Mouse (Mus musculus) limb, embryonic 10.5 days (tissue): ENCODE results near the gene Insm2. TPM values are rescaled to one million over a fixed set of nuclear protein-coding genes. Genes with fewer than 3 reads are reported as not detected.
"Not testable (repeated sequence)": the region's sequence is repeated elsewhere in the genome, so short reads cannot be mapped to it uniquely, and the experiment has no call there.

Experiments used
- DNase-seq: peaks from one replicate; pipeline ENCODE4 v3.0.0-alpha.2; 2017; ENCODE audit warnings: low spot score
- H3K27ac ChIP-seq: fragments of 300-500 bp; sonication (generic); 2 replicates; pipeline ENCODE4 v1.5.1; 2016; ENCODE audit warnings: mild to moderate bottlenecking
- H3K27me3 ChIP-seq: fragments of 300-500 bp; sonication (generic); 2 replicates; pipeline ENCODE4 v1.6.1; 2016; ENCODE audit warnings: low read depth, mild to moderate bottlenecking; ENCODE audit not compliant: poor library complexity, severe bottlenecking
- H3K36me3 ChIP-seq: fragments of 300-500 bp; sonication (generic); 2 replicates; pipeline ENCODE4 v1.6.1; 2016; ENCODE audit warnings: mild to moderate bottlenecking, moderate library complexity
- H3K4me1 ChIP-seq: fragments of 300-500 bp; sonication (generic); 2 replicates; pipeline ENCODE4 v1.6.1; 2016
- H3K4me3 ChIP-seq: fragments of 300-500 bp; sonication (generic); 2 replicates; pipeline ENCODE4 v1.5.1; 2016; ENCODE audit warnings: mild to moderate bottlenecking, moderate library complexity
- H3K9me3 ChIP-seq: fragments of 300-500 bp; sonication (generic); replicated peaks from 2 replicates; pipeline ENCODE4 v1.6.1; 2016; ENCODE audit warnings: mild to moderate bottlenecking
- WGBS: fragments of 180-500 bp; shearing (Covaris S2); methylation state at CpG from one replicate; pipeline ENCODE4 v1.1.7; 2016; 5-methylcytosine and 5-hydroxymethylcytosine counted together
- polyA plus RNA-seq: library from polyadenylated mRNA; unstranded; fragments of >200 nt; fragmentation: Nextera tagmentation; extraction: Ambion mirVana; gene quantifications from 2 replicates; pipeline ENCODE4 v1.2.1, GENCODE M21; 2016

Gene Insm2
- polyA plus RNA-seq: 0.05 TPM in 1 of 2 replicates, not detected in the other

GRCm38 (mm10) chr12:55598887-55599561 is at the start of gene Insm2:
Insm2 (plus strand) TSS chr12:55599427.
- peaks cover 73% of the 10 kb centered on the region for H3K27me3 ChIP-seq
- H3K9me3 ChIP-seq: no peaks in the 10 kb centered on the region
- no peaks in the 10 kb centered on the region for H3K36me3 ChIP-seq
- H3K27ac ChIP-seq: no peak within 1 kb of the TSS
- H3K4me1 ChIP-seq: peaks cover 24% of the 10 kb centered on the region
- H3K4me3 ChIP-seq: peak within 1 kb of the TSS; percentile 52
- under 1% methylated on average over 77 of the region's 77 CpGs for WGBS
- DNase-seq: peak; percentile 55

DNA sequence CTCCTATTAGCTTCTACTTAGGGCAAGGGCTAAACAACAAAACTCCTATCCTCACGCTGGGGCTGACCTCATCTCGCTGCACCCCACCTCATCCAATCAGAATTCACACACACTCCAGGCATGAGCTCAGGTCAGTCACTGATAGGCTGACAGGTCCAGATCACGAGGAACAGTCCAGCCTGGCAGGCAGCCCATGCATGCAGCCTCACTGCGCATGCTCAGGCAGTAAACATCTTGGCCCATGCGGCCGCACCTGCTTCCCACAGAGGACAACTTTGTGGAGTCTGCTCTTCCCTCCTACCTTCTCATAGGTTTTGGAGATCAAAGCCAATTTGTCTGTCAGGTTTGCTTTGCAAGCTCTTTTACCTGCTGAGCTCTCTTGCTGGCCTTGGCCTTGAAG is 44.3 kb upstream of the Insm2 start:
- not testable (repeated sequence) for H3K4me1 ChIP-seq

GRCm38 (mm10) chr12:55557866-55558265 is 41.4 kb upstream of the Insm2 start:
- H3K27me3 ChIP-seq: no peaks in the 10 kb centered on the region
- no peak overlapping the region for H3K4me3 ChIP-seq
- 85% methylated on average over 6 of the region's 6 CpGs for WGBS
- no peak overlapping the region for H3K27ac ChIP-seq
- DNase-seq: no peak
- peaks cover 8% of the 10 kb centered on the region; the same call in 1 of the 2 replicates for H3K4me1 ChIP-seq
- H3K9me3 ChIP-seq: no peaks in the 10 kb centered on the region
- H3K36me3 ChIP-seq: no peaks in the 10 kb centered on the region

More for the DNA sequence above, 44.3 kb upstream of the Insm2 start:
- not testable (repeated sequence) for DNase-seq, H3K9me3 ChIP-seq, H3K4me3 ChIP-seq, H3K27ac ChIP-seq, H3K36me3 ChIP-seq, H3K27me3 ChIP-seq
- WGBS: 83% methylated on average over 6 of the region's 6 CpGs

DNA sequence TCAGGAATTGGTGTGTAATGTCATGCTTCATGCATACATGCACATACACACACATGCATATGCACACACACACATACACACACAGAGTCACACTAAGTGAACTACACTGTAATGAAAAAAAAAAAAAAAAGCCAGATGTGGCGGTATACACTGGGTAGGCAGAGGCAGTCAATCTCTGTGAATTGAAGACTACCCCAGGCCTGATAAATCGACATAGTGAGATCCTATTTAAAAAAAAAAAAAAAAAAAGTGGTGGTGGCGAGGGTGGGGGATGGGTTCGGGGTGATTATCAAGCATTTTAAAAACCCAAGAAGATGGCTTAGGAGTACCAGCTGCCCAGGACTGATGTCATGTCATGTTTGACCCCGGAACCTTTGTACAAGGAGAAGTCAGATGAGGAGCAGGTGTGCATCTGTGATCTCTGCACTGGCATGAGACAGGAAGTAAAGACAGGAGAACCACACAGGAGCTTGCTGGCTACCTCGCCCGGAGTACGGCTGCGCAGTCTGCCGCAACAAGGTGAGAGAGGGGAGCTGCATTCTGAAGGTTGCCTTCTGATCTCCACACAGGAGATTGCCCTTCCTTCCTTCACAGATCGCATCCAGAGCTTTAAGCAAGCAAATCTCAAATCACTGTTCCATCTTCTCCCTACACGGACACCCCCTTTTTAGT is 39.9 kb upstream of the Insm2 start:
- 91% methylated on average over 12 of the region's 12 CpGs for WGBS
- Histone ChIP-seq H3K9me3 (no peaks in the 10 kb centered on the region), H3K4me3 (no peak overlapping the region), H3K36me3 (no peaks in the 10 kb centered on the region), H3K27me3 (no peaks in the 10 kb centered on the region), H3K27ac (no peak overlapping the region), H3K4me1 (peaks cover 8% of the 10 kb centered on the region; the same call in 1 of the 2 replicates)
- DNase-seq: no peak

DNA sequence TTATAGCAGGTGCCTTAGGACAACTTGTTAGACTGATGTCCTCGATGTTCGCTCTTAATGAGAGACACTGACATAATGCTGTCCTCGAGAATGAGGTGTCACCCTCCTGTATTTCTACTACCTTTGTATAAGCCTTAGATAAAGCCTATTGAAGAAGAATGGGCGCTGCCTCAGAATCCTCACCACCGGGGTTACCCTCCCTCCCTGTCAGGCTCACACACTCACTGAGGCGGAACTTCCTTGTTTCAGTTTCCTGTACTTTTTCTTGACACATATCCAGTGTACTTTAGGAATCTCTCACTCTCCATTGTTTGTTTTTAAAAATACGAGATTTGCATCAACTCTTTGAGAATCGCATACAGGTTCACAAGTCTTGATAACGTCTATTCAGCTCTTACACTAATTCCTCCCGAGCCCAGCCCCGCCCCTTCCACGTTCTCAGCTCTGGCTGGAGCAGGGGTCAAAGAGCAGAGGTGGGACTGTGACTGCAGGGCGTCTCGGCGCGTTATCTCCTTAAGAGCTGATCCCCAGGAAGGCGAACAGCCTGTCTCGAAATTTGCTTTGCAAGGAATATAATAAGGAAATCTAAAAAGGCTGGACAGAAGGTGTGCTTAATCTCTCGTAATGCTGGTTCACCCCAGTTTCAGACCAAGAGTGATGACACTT is 39.1 kb upstream of the Insm2 start:
- no peaks in the 10 kb centered on the region for H3K9me3 ChIP-seq
- peaks cover 8% of the 10 kb centered on the region; the same call in 1 of the 2 replicates for H3K4me1 ChIP-seq
- H3K27ac ChIP-seq: no peak overlapping the region
- no peak for DNase-seq
- peak overlapping the region; percentile 44 for H3K4me3 ChIP-seq
- no peaks in the 10 kb centered on the region for H3K27me3 ChIP-seq
- 20% methylated on average over 19 of the region's 19 CpGs for WGBS
- no peaks in the 10 kb centered on the region for H3K36me3 ChIP-seq

GRCm38 (mm10) chr12:55563742-55564141 is 35.5 kb upstream of the Insm2 start:
- no peak for DNase-seq
- H3K9me3 ChIP-seq: no peaks in the 10 kb centered on the region
- no peak overlapping the region for H3K27ac ChIP-seq
- no peaks in the 10 kb centered on the region for H3K27me3 ChIP-seq
- no peaks in the 10 kb centered on the region for H3K36me3 ChIP-seq
- WGBS: 94% methylated on average over 3 of the region's 3 CpGs
- H3K4me3 ChIP-seq: no peak overlapping the region
- H3K4me1 ChIP-seq: peaks cover 8% of the 10 kb centered on the region; the same call in 1 of the 2 replicates

DNA sequence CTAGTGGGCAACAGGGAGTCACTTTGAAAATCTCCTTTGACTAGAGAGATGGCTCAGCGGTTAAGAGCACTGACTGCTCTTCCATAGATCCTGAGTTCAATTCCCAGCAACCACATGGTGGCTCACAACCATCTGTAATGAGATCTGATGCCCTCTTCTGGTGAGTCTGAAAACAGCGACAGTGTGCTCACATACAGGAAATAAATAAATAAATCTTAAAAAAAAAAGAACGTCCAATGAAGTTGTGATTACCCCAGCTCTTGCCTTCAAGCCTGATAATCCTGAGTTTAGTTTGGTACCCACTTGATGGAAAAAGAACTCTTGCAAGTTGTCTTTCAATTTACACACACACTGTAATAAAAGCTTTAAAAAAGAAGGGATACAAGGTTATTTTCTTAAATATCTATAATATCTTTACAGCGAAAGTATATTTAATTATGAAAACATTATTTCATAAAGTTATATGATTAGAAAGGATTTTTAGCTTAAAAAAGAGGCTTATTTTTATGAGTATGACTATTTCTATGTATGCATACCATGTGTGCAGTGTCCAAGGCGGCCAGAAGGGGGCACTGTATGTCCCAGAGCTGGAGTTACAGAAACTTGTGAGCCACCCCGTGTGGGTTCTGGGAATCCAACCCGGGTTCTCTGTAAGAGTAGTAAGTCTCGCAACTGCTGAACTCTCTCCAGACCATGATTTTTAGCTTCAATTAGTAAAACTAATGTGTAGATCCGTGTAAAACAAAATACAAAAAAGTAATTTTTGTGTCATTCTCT is 34.9 kb upstream of the Insm2 start:
- 88% methylated on average over 9 of the region's 9 CpGs for WGBS

GRCm38 (mm10) chr12:55565206-55565605 is 34.0 kb upstream of the Insm2 start, which contains the start of gene Aldoart2:
Aldoart2 (plus strand) TSS chr12:55565239.
- WGBS: 96% methylated on average over 19 of the region's 19 CpGs
- H3K27ac ChIP-seq: no peak within 1 kb of the TSS
- H3K36me3 ChIP-seq: no peaks in the 10 kb centered on the region
- H3K4me1 ChIP-seq: peaks cover 4% of the 10 kb centered on the region; the same call in 1 of the 2 replicates
- H3K27me3 ChIP-seq: no peaks in the 10 kb centered on the region
- H3K9me3 ChIP-seq: no peaks in the 10 kb centered on the region
- DNase-seq: no peak
- H3K4me3 ChIP-seq: no peak within 1 kb of the TSS

More for the DNA sequence above, 34.9 kb upstream of the Insm2 start:
- no peak overlapping the region for H3K27ac ChIP-seq
- no peaks in the 10 kb centered on the region for H3K9me3 ChIP-seq
- no peaks in the 10 kb centered on the region for H3K27me3 ChIP-seq
- no peaks in the 10 kb centered on the region for H3K36me3 ChIP-seq
- no peak for DNase-seq
- H3K4me3 ChIP-seq: no peak overlapping the region
- H3K4me1 ChIP-seq: peaks cover 8% of the 10 kb centered on the region; the same call in 1 of the 2 replicates

- H3K4me3 ChIP-seq: no peak overlapping the region
- WGBS: 77% methylated on average over 9 of the region's 9 CpGs
- H3K27ac ChIP-seq: no peak overlapping the region
- H3K27me3 ChIP-seq: no peaks in the 10 kb centered on the region
- H3K4me1 ChIP-seq: no peaks in the 10 kb centered on the region
- no peaks in the 10 kb centered on the region for H3K36me3 ChIP-seq
- H3K9me3 ChIP-seq: no peaks in the 10 kb centered on the region
- no peak for DNase-seq
Observed at GRCm38 (mm10) chr12:55565867-55566266, 33.4 kb upstream of the Insm2 start.

- 90% methylated on average over 5 of the region's 5 CpGs for WGBS
- DNase-seq: no peak
Observed at GRCm38 (mm10) chr12:55566837-55567236, 32.4 kb upstream of the Insm2 start.

GRCm38 (mm10) chr12:55568466-55568865 is 30.8 kb upstream of the Insm2 start:
- H3K4me1 ChIP-seq: no peaks in the 10 kb centered on the region
- no peak overlapping the region for H3K27ac ChIP-seq
- H3K9me3 ChIP-seq: no peaks in the 10 kb centered on the region
- no peaks in the 10 kb centered on the region for H3K36me3 ChIP-seq
- H3K27me3 ChIP-seq: no peaks in the 10 kb centered on the region
- 93% methylated on average over 3 of the region's 3 CpGs for WGBS
- no peak for DNase-seq
- no peak overlapping the region for H3K4me3 ChIP-seq

More at GRCm38 (mm10) chr12:55566837-55567236, 32.4 kb upstream of the Insm2 start:
- no peak overlapping the region for H3K27ac ChIP-seq
- H3K27me3 ChIP-seq: no peaks in the 10 kb centered on the region
- no peaks in the 10 kb centered on the region for H3K4me1 ChIP-seq
- H3K36me3 ChIP-seq: no peaks in the 10 kb centered on the region
- no peaks in the 10 kb centered on the region for H3K9me3 ChIP-seq
- H3K4me3 ChIP-seq: no peak overlapping the region

DNA sequence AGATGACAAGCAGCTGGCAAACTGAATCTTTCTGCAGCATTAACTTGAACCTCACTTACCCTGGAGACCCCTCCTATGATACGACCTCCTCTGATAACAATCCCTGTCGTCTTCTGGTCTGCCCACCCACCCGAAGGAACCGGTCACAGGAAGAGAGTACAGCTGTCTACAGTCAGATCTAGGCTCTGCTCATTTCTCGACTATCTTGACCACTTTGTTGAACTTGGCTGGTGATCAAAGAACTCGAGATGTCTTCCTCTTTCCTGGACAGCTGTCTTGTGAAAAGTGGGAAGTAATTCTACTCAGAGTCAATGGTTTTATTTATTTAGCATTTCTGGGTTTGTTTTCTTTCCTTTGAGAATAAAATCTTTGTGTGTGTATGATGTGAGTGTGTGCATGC is 29.6 kb upstream of the Insm2 start:
- no peaks in the 10 kb centered on the region for H3K27me3 ChIP-seq
- no peaks in the 10 kb centered on the region for H3K36me3 ChIP-seq
- no peak overlapping the region for H3K27ac ChIP-seq
- no peak overlapping the region for H3K4me3 ChIP-seq
- no peaks in the 10 kb centered on the region for H3K9me3 ChIP-seq
- DNase-seq: no peak
- 86% methylated on average over 6 of the region's 6 CpGs for WGBS
- peaks cover 5% of the 10 kb centered on the region; the same call in 1 of the 2 replicates for H3K4me1 ChIP-seq
